Mouse (Mus musculus) olfactory bulb, adult 2 months (tissue): ENCODE measurements around the gene Tex12. TPM values are rescaled to one million over a fixed set of nuclear protein-coding genes. Genes with fewer than 3 reads are reported as not detected.

Experiments
- H3K27ac ChIP-seq: fragments of 200-500 bp; 2 replicates; pipeline ENCODE4 v1.5.1; 2012; ENCODE audit warnings: low read depth, low read length; ENCODE audit not compliant: insufficient read depth
- H3K4me1 ChIP-seq: fragments of 200-500 bp; 2 replicates; pipeline ENCODE4 v1.6.1; 2012; ENCODE audit warnings: low read length; ENCODE audit not compliant: control insufficient read depth, insufficient read depth
- H3K4me3 ChIP-seq: fragments of 200-500 bp; 2 replicates; pipeline ENCODE4 v1.5.1; 2012; ENCODE audit warnings: mild to moderate bottlenecking, low read depth, low read length, moderate library complexity; ENCODE audit not compliant: insufficient read depth
- CTCF ChIP-seq: fragments of 200-500 bp; IDR thresholded peaks from 2 replicates; pipeline ENCODE4 v1.5.1; 2012; ENCODE audit warnings: low read depth, mild to moderate bottlenecking, low read length, moderate library complexity; ENCODE audit not compliant: insufficient read depth
- POLR2A ChIP-seq: fragments of 200-500 bp; IDR thresholded peaks from 2 replicates; pipeline ENCODE4 v1.6.1; 2012; ENCODE audit warnings: mild to moderate bottlenecking, low read depth, low read length, moderate library complexity; ENCODE audit not compliant: insufficient read depth
- WGBS: fragments of 180-500 bp; shearing (Covaris S2); methylation state at CpG from one replicate; pipeline ENCODE4 v1.1.7; 2018; 5-methylcytosine and 5-hydroxymethylcytosine counted together
- polyA plus RNA-seq: library from polyadenylated mRNA; stranded (reverse); fragments of >200 nt; gene quantifications from 2 replicates; pipeline ENCODE4 v1.2.4, GENCODE M21; 2012; ENCODE audit warnings: low replicate concordance; ENCODE audit not compliant: missing spikeins, insufficient read depth, insufficient read length

Tex12 gene
- polyA plus RNA-seq, 1 experiment: not detected

DNA sequence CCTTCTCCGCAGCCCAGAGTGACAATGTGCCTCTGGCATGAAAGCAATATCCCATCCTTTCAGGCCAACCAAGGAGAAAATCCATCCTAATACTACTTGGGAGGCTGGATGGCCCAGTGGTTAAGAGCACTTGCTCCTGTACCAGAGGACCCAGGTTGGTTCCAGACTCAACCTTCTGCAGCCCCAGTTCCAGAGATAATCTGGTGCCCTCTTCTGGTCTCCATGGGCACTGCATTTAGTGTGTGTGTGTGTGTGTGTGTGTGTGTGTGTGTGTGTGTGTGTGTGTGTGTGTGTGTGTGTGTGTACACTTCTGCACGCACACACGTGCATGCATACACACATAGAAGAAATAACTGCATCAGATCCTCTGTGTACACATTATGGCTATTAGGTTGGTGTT lies 32.4 kb upstream of the Tex12 start:
- TF ChIP-seq CTCF: no peak
- TF ChIP-seq POLR2A: no peak
- Histone ChIP-seq H3K4me3 (no peak overlapping the region), H3K4me1 (peaks cover 3% of the 10 kb centered on the region), H3K27ac (no peak overlapping the region)
- WGBS: 79% methylated on average over 3 of the region's 3 CpGs

DNA sequence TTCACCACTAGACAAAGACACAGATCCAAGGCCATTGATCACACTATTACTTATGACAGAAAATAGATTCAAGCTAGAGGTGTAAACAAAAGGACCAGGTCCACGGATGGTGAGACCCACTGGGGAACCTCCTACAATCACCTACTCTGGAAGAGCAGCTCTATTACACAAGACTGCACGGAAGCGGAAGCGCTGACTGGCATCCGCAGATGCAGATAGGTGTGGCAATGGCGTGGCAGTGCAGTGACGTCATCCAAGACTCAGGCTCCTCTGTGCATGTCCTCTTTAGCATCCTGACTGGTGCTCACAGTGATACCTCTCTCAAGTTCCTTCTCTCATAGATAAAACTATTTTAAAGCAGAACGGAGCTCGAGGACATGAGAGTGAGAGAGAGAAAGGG lies 31.8 kb upstream of the Tex12 start:
- Histone ChIP-seq H3K4me1 (peaks cover 3% of the 10 kb centered on the region), H3K27ac (no peak overlapping the region), H3K4me3 (no peak overlapping the region)
- TF ChIP-seq CTCF: no peak
- no peak for TF ChIP-seq POLR2A
- WGBS: 92% methylated on average over 9 of the region's 9 CpGs

DNA sequence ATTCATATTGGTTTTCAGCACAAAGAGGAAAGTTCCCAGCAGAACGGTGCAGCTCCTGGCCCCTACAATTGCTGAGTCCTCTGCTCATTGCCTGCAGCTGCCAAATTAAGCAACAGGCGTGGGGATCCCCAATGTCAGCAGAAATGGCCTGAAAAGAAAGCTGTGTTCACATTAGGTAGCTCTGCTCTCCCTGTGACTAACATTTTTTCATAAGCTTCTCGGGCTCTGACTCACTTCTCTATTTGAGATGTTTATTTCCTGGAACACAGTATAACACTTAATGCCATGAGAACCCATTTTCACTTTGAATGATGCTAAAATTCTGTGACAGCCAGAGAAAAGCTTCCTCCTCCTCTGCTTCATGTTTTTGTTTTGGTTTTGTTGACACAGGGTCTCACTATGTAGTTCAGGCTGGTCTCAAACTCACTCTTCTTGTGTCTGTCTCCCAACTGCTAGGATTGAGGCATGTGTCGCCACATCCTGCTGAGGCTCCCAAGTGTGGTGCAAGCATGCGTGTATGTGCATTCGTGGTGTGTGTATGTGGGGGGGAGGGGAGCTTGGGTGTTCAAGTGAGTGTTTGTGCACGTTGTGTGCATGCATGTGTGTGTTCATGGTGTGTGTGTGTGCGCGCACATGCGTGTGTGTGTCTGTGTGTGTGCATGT lies 29.9 kb upstream of the Tex12 start:
- Histone ChIP-seq H3K4me1 (peaks cover 3% of the 10 kb centered on the region), H3K27ac (no peak overlapping the region), H3K4me3 (no peak overlapping the region)
- 62% methylated on average over 10 of the region's 10 CpGs for WGBS
- TF ChIP-seq POLR2A: no peak
- TF ChIP-seq CTCF: no peak

DNA sequence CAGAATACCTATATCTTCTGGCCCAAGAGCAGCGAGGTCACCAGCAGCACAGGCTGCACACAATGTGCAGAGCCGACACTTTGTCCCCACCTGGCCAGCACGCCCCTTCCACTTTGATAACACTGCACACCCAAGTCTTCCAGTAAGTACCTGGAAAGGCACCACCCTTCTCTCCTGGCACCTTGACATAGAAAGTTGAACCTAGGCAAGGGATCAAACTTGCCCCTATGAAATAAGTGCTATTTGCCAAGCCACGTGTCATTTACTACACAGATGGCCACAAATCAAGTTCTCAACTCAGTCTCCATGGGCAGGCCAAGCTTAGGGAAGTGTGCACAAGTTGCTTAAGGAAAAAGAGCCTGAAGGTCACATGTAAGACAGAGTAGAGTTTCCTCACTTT lies 25.8 kb upstream of the Tex12 start:
- 82% methylated on average over 4 of the region's 4 CpGs for WGBS
- H3K27ac ChIP-seq: no peak overlapping the region
- no peak overlapping the region for H3K4me3 ChIP-seq
- TF ChIP-seq CTCF: no peak
- no peak for TF ChIP-seq POLR2A
- peaks cover 3% of the 10 kb centered on the region for H3K4me1 ChIP-seq

DNA sequence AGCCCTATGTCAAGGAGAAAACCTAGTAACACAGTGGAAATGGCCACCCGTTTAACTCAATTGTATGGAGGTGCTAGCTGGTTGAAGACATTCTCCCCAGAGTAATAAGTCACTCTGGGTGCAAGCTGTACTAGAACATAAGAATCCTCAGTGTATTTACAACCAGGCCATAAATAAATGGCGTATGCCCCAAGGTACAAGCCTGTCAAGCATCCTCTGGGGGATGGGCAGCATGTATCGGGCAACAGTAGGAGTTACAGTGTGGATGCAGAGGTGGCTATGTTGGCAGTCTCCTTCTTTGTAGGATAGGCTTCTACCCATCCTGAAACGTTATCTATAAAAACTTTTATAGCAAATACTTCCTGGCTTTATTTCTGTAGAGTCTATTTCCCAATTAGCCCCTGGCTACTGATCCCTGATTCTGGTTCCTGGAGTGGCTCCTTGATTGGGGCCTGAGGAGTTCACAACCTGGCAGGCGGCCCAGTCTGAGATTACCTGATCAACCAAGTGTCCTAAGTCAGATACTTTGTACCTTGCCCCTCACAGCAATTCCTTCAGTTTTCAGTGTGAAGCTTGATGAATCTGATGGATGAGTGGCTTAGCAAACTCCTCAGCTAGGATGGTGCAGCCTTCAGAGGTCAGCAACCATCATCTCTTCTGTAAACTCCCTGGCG lies 24.2 kb upstream of the Tex12 start:
- TF ChIP-seq POLR2A: no peak
- no peak for TF ChIP-seq CTCF
- H3K4me3 ChIP-seq: no peak overlapping the region
- H3K4me1 ChIP-seq: no peaks in the 10 kb centered on the region
- WGBS: 84% methylated on average over 6 of the region's 6 CpGs
- H3K27ac ChIP-seq: no peak overlapping the region

DNA sequence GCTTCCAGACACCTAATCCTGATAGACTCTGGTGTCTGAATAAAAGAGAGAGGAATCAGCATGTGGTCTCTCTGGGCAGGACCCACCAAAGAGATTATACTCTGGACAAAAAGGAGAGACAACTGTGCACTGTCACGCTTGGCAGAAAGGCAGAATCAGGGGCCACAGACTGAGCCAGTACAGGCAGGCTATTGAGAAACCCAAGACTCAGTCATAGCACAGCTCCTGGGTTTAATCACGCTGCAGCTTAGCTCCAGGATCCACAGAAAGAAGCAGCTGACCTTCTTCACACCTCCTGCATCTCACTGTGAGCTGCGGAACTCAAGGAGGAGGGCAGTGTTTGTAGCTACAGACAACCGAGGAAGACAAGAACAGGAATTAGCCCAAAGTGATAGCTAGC lies 19.2 kb upstream of the Tex12 start:
- Histone ChIP-seq H3K27ac (no peak overlapping the region), H3K4me3 (no peak overlapping the region), H3K4me1 (no peaks in the 10 kb centered on the region)
- no peak for TF ChIP-seq POLR2A
- TF ChIP-seq CTCF: no peak
- WGBS: 39% methylated on average over 4 of the region's 4 CpGs

DNA sequence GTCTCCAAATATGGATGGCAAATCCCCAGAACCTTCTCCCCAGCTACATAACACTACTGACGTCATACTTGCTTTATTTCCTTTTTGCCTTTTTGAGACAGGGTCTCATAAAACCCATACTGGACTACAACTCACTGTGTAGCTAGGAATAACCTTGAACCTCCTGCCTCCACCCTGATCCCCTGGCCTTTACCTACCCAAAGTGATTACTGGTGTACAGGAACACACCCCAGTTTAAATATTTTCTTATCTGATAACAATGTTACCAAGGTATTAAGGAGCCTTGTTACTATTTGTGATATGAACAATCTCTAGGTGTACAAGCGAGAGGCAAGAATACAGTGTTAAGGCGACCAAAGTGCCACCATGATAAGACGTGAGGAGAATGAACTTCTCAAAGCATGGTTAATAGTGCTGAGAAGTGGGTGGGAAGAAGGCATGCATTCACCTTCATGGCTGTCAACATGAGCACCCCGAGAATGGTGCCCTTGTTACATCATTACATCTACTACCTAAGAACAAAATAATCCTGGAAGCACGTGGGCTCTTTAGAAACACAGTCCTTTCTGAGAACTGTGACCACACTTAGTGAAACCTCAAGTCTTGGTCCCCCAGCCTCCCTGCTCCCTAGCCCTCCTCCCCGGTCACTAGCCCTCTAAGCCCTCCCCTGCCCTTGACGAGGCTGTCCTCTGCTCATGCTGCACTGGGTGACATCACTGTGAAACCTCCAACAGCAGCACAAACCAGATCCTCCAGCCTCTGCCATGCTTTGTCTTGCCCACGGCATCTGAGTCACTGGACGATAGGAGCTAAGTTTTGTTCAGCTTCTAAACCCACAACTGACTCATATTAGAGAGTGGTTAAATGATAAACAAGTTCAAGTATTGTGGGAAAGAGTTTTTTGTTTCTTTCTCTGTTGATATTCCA lies 8.7 kb upstream of the Tex12 start:
- Histone ChIP-seq H3K4me3 (no peak overlapping the region), H3K4me1 (peaks cover 6% of the 10 kb centered on the region), H3K27ac (no peak overlapping the region)
- TF ChIP-seq POLR2A: no peak
- TF ChIP-seq CTCF: no peak
- WGBS: 75% methylated on average over 10 of the region's 10 CpGs

DNA sequence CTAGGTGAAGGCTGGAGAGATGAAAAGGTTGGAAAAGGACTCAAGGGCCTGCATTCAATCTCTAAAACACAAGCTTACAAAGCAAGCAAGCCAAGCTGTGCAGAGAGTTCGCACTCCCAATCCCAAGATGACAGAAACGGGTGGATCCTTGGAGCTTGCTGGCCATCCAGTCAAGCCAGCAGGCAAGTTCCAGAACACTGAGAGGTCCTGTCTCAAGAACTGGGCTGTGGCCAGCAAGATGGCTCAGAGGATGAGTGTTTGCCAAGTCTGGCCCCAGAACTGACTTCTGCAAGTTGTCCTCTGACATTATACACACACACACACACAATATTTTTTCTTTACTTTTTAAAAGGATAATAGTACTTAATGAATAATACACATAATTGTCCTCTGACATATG lies 6.8 kb upstream of the Tex12 start:
- peaks cover 6% of the 10 kb centered on the region for H3K4me1 ChIP-seq
- no peak overlapping the region for H3K4me3 ChIP-seq
- no peak overlapping the region for H3K27ac ChIP-seq
- WGBS: 89% methylated on average over 2 of the region's 2 CpGs
- no peak for TF ChIP-seq CTCF
- TF ChIP-seq POLR2A: no peak

DNA sequence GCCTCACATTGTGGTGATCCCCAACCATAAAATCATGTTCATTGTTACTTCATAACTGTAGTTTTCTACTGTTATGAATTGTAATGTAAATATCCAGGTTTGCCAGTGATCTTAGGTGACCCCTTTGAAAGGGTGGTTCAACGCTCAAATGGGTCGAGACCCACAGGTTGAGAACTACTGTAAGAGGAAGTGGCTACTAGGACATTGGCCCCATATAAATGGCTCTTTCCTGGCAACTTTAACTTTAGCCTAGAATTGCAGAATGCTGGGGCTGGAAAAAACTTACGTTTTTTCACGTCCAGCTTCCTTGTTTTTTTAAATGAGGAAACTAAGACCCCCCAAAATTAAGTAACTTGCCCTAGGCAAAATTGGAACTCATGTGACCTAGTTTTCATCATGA lies 6.2 kb upstream of the Tex12 start:
- Histone ChIP-seq H3K27ac (no peak overlapping the region), H3K4me1 (peaks cover 6% of the 10 kb centered on the region), H3K4me3 (no peak overlapping the region)
- WGBS: 91% methylated on average over 4 of the region's 4 CpGs
- TF ChIP-seq CTCF (no peak), POLR2A (no peak)
